Mouse (Mus musculus) limb, embryonic 15.5 days (tissue): Measurements from ENCODE around the gene Bcl2a1b. TPM values are rescaled to one million over a fixed set of nuclear protein-coding genes. Genes with fewer than 3 reads are reported as not detected.

Experiments used
- polyA plus RNA-seq: library from polyadenylated mRNA; unstranded; fragments of >200 nt; fragmentation: Nextera tagmentation; extraction: Ambion mirVana; gene quantifications from 2 replicates; pipeline ENCODE4 v1.2.1, GENCODE M21; 2015

Bcl2a1b gene
- polyA plus RNA-seq, 1 experiment from 2014 or later = 1.3 TPM

Other genes with a start within 250 kb of the Bcl2a1b start
- gene Bcl2a1a, start 242.3 kb upstream of the Bcl2a1b start, polyA plus RNA-seq = 0.24 TPM in 1 of 2 replicates, not detected in the other
- gene Trim43b, start 106.4 kb upstream of the Bcl2a1b start, polyA plus RNA-seq = not detected in 2 replicates
- gene Gm29094, start 170 bp downstream of the Bcl2a1b start, polyA plus RNA-seq = not detected in 2 replicates
- gene Mthfs, start 11.5 kb downstream of the Bcl2a1b start, polyA plus RNA-seq = 26.5 and 34.3 TPM in 2 replicates